Mouse (Mus musculus): ENCODE results near the gene Phldb2. TPM values are rescaled to one million over a fixed set of nuclear protein-coding genes. Genes with fewer than 3 reads are reported as not detected.
A peak's percentile ranks its signal among the peaks of the same experiment; 100 is the strongest.

Phldb2 gene
- total and polyA plus RNA-seq, 3 experiments: 0.04 TPM; not detected in 2

DNA sequence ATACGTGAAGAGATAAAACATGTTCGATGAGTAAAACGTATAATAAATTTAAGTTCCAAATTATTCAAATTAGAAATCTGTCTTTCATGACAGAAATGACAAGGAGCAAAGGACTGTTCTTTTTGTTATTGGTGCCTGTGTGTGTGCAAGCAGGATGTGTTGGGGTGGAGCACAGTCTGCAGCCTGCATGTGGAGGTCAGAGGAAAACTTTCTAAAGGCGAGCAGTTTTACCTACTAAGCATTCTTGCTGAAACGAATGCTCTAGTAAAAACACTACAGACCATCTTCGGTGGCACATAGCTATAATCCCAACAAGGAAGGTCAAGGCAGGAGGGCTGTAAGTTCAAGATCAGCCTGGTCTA lies 120.7 kb downstream of the Phldb2 start:
- Histone ChIP-seq H3K4me2 (ENCODE audit: insufficient read depth, low read depth, poor library complexity, severe bottlenecking) (no peak overlapping the region), H3K79me2 (replicated peaks; ENCODE audit: control insufficient read depth, extremely low read depth, insufficient read depth, poor library complexity, severe bottlenecking) (no peaks in the 10 kb centered on the region), H3K36me3 (replicated peaks in 1 of 2; ENCODE audit: control insufficient read depth in 1 of 2, insufficient read depth in 1 of 2, low read length in 1 of 2) (no peaks in the 10 kb centered on the region), H3K4me3 (replicated peaks in 1 of 3; ENCODE audit: low read depth in 2 of 3, low read length in 2 of 3, poor library complexity in 1 of 3) (no peak overlapping the region), H3K4me1 (ENCODE audit: control insufficient read depth in 1 of 2, insufficient read depth in 2 of 2) (no peaks in the 10 kb centered on the region), H3K27me3 (replicated peaks) (no peaks in the 10 kb centered on the region), H3K9ac (ENCODE audit: insufficient read depth, low read depth) (no peak overlapping the region), H3K9me3 (replicated peaks; ENCODE audit: low read length) (no peaks in the 10 kb centered on the region), H3K27ac (ENCODE audit: insufficient read depth, low read depth) (no peak overlapping the region)
- in situ Hi-C loops (cut with MboI; ENCODE audit: low pct_ligation_motif_present, low pct_unique_long_range_greater_than_20kb, low sequenced_read_pairs) (no loop called here), dilution Hi-C loops (cut with MboI; ENCODE audit: extremely low pct_ligation_motif_present, extremely low pct_unique_long_range_greater_than_20kb, low sequenced_read_pairs) (no loop called here)
- no peak for DNase-seq (ENCODE audit: extremely low read depth)
- TF ChIP-seq ZMIZ1 (IDR thresholded peaks at IDR 0.05; ENCODE audit: low read depth, low read length): no peak
- no peak for TF ChIP-seq UBTF (IDR thresholded peaks at IDR 0.05; ENCODE audit: low read depth, low read length)
- no peak for TF ChIP-seq GABPA (IDR thresholded peaks at IDR 0.05; ENCODE audit: insufficient replicate concordance, low read depth, low read length)
- no peak for TF ChIP-seq PAX5 (IDR thresholded peaks at IDR 0.05; ENCODE audit: low read length)
- TF ChIP-seq ZC3H11A (IDR thresholded peaks at IDR 0.05; ENCODE audit: low read depth, low read length): no peak
- no peak for TF ChIP-seq BHLHE40 (IDR thresholded peaks at IDR 0.05; ENCODE audit: low read depth, low read length)
- TF ChIP-seq CTCF (conservative IDR thresholded peaks at IDR 0.05 in 1 of 2, IDR thresholded peaks at IDR 0.05 in 1 of 2; ENCODE audit: low read depth in 2 of 2, low read length in 2 of 2): no peak
- no peak for TF ChIP-seq TBP (conservative IDR thresholded peaks at IDR 0.05; ENCODE audit: low read depth, low read length)
- TF ChIP-seq JUN (IDR thresholded peaks at IDR 0.05; ENCODE audit: insufficient read depth, low read depth, low read length): no peak
- TF ChIP-seq KAT2A (IDR thresholded peaks at IDR 0.05; ENCODE audit: insufficient replicate concordance, low read length): no peak
- no peak for TF ChIP-seq MEF2A (IDR thresholded peaks at IDR 0.05; ENCODE audit: borderline replicate concordance, low read depth, low read length)
- no peak for TF ChIP-seq RCOR1 (conservative IDR thresholded peaks at IDR 0.05; ENCODE audit: low read depth, low read length)
- TF ChIP-seq EP300 (IDR thresholded peaks at IDR 0.05; ENCODE audit: low read length): no peak

- Histone ChIP-seq H3K4me1 (ENCODE audit: control insufficient read depth in 1 of 2, insufficient read depth in 2 of 2) (no peaks in the 10 kb centered on the region), H3K79me2 (replicated peaks; ENCODE audit: control insufficient read depth, extremely low read depth, insufficient read depth, poor library complexity, severe bottlenecking) (no peaks in the 10 kb centered on the region), H3K4me2 (ENCODE audit: insufficient read depth, low read depth, poor library complexity, severe bottlenecking) (no peak overlapping the region), H3K36me3 (replicated peaks in 1 of 2; ENCODE audit: control insufficient read depth in 1 of 2, insufficient read depth in 1 of 2, low read length in 1 of 2) (no peaks in the 10 kb centered on the region), H3K9me3 (replicated peaks; ENCODE audit: low read length) (no peaks in the 10 kb centered on the region), H3K27ac (ENCODE audit: insufficient read depth, low read depth) (no peak overlapping the region), H3K4me3 (replicated peaks in 1 of 3; ENCODE audit: low read depth in 2 of 3, low read length in 2 of 3, poor library complexity in 1 of 3) (no peak overlapping the region), H3K27me3 (replicated peaks) (no peaks in the 10 kb centered on the region), H3K9ac (ENCODE audit: insufficient read depth, low read depth) (no peak overlapping the region)
- DNase-seq (ENCODE audit: extremely low read depth): peak; percentile 12
- TF ChIP-seq TCF12 (IDR thresholded peaks at IDR 0.05; ENCODE audit: low read depth, low read length): no peak
- TF ChIP-seq MAFK (IDR thresholded peaks at IDR 0.05; ENCODE audit: insufficient replicate concordance, low read length): no peak
- TF ChIP-seq SIN3A (IDR thresholded peaks at IDR 0.05; ENCODE audit: low read length): no peak
- peak; percentile 25 for TF ChIP-seq RAD21 (IDR thresholded peaks at IDR 0.05; ENCODE audit: low read depth, low read length)
- TF ChIP-seq ZKSCAN1 (IDR thresholded peaks at IDR 0.05; ENCODE audit: borderline replicate concordance, low read depth, low read length): no peak
- peak in 1 of 2 experiments; percentile 49; a peak in 2 of 4 replicates for TF ChIP-seq CTCF (conservative IDR thresholded peaks at IDR 0.05 in 1 of 2, IDR thresholded peaks at IDR 0.05 in 1 of 2; ENCODE audit: low read depth in 2 of 2, low read length in 2 of 2)
- TF ChIP-seq MYC (IDR thresholded peaks at IDR 0.05; ENCODE audit: low read depth, low read length): no peak
- peak; percentile 40 for TF ChIP-seq SMC3 (IDR thresholded peaks at IDR 0.05; ENCODE audit: low read depth, low read length)
- TF ChIP-seq E2F4 (IDR thresholded peaks at IDR 0.05; ENCODE audit: insufficient replicate concordance, low read depth, low read length): no peak
- no peak for TF ChIP-seq TBP (conservative IDR thresholded peaks at IDR 0.05; ENCODE audit: low read depth, low read length)
- no peak for TF ChIP-seq IRF4 (IDR thresholded peaks at IDR 0.05; ENCODE audit: low read depth, low read length)
- no peak for TF ChIP-seq HCFC1 (IDR thresholded peaks at IDR 0.05; ENCODE audit: low read depth, low read length)
- TF ChIP-seq GABPA (IDR thresholded peaks at IDR 0.05; ENCODE audit: insufficient replicate concordance, low read depth, low read length): no peak
- no peak for TF ChIP-seq MEF2A (IDR thresholded peaks at IDR 0.05; ENCODE audit: borderline replicate concordance, low read depth, low read length)
- TF ChIP-seq USF2 (conservative IDR thresholded peaks at IDR 0.05; ENCODE audit: low read depth, low read length): no peak
- no peak for TF ChIP-seq POLR2AphosphoS2 (IDR thresholded peaks at IDR 0.05; ENCODE audit: low read depth, low read length)
- no peak for TF ChIP-seq MXI1 (IDR thresholded peaks at IDR 0.05; ENCODE audit: low read depth, low read length)
- TF ChIP-seq EP300 (IDR thresholded peaks at IDR 0.05; ENCODE audit: low read length): no peak
- no peak for TF ChIP-seq ELF1 (IDR thresholded peaks at IDR 0.05; ENCODE audit: low read depth, low read length)
- TF ChIP-seq POLR2A (IDR thresholded peaks at IDR 0.05; ENCODE audit: low read depth, low read length): no peak
- TF ChIP-seq MAX (IDR thresholded peaks at IDR 0.05; ENCODE audit: low read length): no peak
- in situ Hi-C loops (cut with MboI; ENCODE audit: low pct_ligation_motif_present, low pct_unique_long_range_greater_than_20kb, low sequenced_read_pairs): no loop called here
- dilution Hi-C loops (cut with MboI; ENCODE audit: extremely low pct_ligation_motif_present, extremely low pct_unique_long_range_greater_than_20kb, low sequenced_read_pairs): no loop called here
These were observed 121.2 kb downstream of the Phldb2 start for GRCm38 (mm10) chr16:45832061-45832746.
